Mouse (Mus musculus) midbrain, embryonic 15.5 days (tissue): ENCODE data around the gene Clstn2. TPM values are rescaled to one million over a fixed set of nuclear protein-coding genes. Genes with fewer than 3 reads are reported as not detected.

ENCODE experiments used
- ATAC-seq: fragments of 200-750 bp; cut with Nextera tagmentation; replicated peaks from 2 replicates; pipeline ENCODE4 v1.8.0; 2017; ENCODE audit warnings: moderate TSS enrichment
- H3K27ac ChIP-seq: fragments of 300-500 bp; sonication (generic); 2 replicates; pipeline ENCODE4 v1.5.1; 2015; ENCODE audit warnings: mild to moderate bottlenecking, inconsistent platforms
- H3K27me3 ChIP-seq: fragments of 300-500 bp; sonication (generic); replicated peaks from 2 replicates; pipeline ENCODE4 v1.6.1; 2015; ENCODE audit warnings: inconsistent platforms
- H3K36me3 ChIP-seq: fragments of 300-500 bp; sonication (generic); replicated peaks from 2 replicates; pipeline ENCODE4 v1.6.1; 2015; ENCODE audit warnings: inconsistent platforms
- H3K4me1 ChIP-seq: fragments of 300-500 bp; sonication (generic); 2 replicates; pipeline ENCODE4 v1.6.1; 2015; ENCODE audit warnings: inconsistent platforms
- H3K4me2 ChIP-seq: fragments of 300-500 bp; sonication (generic); 2 replicates; pipeline ENCODE4 v1.6.1; 2015; ENCODE audit warnings: inconsistent platforms, mild to moderate bottlenecking, moderate library complexity
- H3K4me3 ChIP-seq: fragments of 300-500 bp; sonication (generic); 2 replicates; pipeline ENCODE4 v1.5.1; 2015; ENCODE audit warnings: mild to moderate bottlenecking, inconsistent platforms
- H3K9ac ChIP-seq: fragments of 300-500 bp; sonication (generic); 2 replicates; pipeline ENCODE4 v1.6.1; 2015; ENCODE audit warnings: mild to moderate bottlenecking, inconsistent platforms
- H3K9me3 ChIP-seq: fragments of 300-500 bp; sonication (generic); 2 replicates; pipeline ENCODE4 v1.6.1; 2016; ENCODE audit warnings: inconsistent platforms
- WGBS: fragments of 180-500 bp; shearing (Covaris S2); methylation state at CpG from one replicate; pipeline ENCODE4 v1.1.7; 2015; ENCODE audit warnings: mixed read lengths; 5-methylcytosine and 5-hydroxymethylcytosine counted together
- polyA plus RNA-seq: library from polyadenylated mRNA; unstranded; fragments of >200 nt; fragmentation: Nextera tagmentation; extraction: Ambion mirVana; gene quantifications from 2 replicates; pipeline ENCODE4 v1.2.1, GENCODE M21; 2015

Clstn2 gene
- polyA plus RNA-seq, 1 experiment from 2014 or later = 10.9 TPM

DNA sequence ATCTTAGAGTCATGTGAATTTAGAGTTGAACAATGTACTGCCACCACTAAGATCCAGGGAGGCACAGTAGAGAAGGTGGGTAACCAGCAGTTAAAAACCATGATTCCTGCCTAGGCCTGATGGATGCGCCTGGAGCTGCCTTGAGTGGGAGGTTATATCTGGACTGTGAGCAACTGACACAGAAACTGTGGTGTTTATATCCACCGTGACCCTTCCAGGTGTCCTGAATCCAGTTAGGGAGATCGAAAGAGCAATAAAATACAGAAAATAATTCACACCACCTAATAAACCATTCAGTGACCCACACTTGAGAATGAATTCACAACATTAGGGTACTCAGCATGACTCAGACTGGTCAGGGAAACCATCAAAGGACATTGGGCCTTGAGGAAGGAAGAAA lies 141.6 kb downstream of the Clstn2 start:
- H3K27me3 ChIP-seq = no peaks in the 10 kb centered on the region
- H3K27ac ChIP-seq = no peak overlapping the region
- 93% methylated on average over 3 of the region's 3 CpGs for WGBS
- H3K4me2 ChIP-seq = no peak overlapping the region
- no peaks in the 10 kb centered on the region for H3K4me1 ChIP-seq
- no peaks in the 10 kb centered on the region for H3K36me3 ChIP-seq
- ATAC-seq = no peak
- no peak overlapping the region for H3K9ac ChIP-seq
- H3K9me3 ChIP-seq = no peaks in the 10 kb centered on the region
- no peak overlapping the region for H3K4me3 ChIP-seq

- Histone ChIP-seq H3K36me3 (no peaks in the 10 kb centered on the region), H3K27me3 (no peaks in the 10 kb centered on the region), H3K4me2 (no peak overlapping the region), H3K4me3 (no peak overlapping the region), H3K9me3 (no peaks in the 10 kb centered on the region), H3K27ac (no peak overlapping the region), H3K4me1 (no peaks in the 10 kb centered on the region), H3K9ac (no peak overlapping the region)
- ATAC-seq = no peak
- 91% methylated on average over 3 of the region's 3 CpGs for WGBS
These were observed 149.6 kb downstream of the Clstn2 start for GRCm38 (mm10) chr9:97883336-97883735.

DNA sequence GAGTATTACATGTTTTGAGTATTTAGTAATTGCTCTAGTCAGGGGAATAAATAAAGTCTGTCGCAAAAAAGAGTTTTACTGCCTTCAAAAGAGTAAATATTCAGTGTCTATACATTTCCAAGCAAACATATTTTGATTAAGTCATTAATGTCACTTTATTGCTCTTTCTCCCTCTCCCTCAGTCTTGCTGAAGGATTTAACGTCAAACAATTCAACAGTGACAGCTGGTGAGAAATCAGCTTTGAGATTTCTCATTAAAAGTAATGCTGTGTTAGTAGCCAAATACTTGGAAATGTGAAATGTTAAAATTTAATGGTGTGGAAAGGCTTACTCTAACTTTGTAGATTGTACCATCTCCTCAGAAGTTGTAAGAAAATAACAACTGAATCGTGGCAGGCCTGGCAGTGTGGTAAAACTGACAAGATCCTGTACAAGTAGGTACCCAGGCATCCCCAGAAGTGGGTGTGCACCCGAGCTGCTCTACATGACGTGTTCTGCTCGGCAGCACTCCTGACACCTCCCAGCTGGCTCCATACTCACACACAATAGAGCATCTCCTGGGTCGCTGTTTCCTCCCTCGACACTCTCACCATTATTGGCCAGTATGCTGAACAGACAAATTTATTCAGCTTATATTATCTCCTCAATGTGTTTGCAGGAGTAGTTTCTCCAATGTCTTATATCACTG lies 165.8 kb downstream of the Clstn2 start:
- Histone ChIP-seq H3K9me3 (no peaks in the 10 kb centered on the region), H3K9ac (no peak overlapping the region), H3K27ac (no peak overlapping the region), H3K36me3 (no peaks in the 10 kb centered on the region), H3K4me3 (no peak overlapping the region), H3K4me2 (no peak overlapping the region), H3K4me1 (no peaks in the 10 kb centered on the region), H3K27me3 (no peaks in the 10 kb centered on the region)
- WGBS = 47% methylated on average over 8 of the region's 8 CpGs
- no peak for ATAC-seq

DNA sequence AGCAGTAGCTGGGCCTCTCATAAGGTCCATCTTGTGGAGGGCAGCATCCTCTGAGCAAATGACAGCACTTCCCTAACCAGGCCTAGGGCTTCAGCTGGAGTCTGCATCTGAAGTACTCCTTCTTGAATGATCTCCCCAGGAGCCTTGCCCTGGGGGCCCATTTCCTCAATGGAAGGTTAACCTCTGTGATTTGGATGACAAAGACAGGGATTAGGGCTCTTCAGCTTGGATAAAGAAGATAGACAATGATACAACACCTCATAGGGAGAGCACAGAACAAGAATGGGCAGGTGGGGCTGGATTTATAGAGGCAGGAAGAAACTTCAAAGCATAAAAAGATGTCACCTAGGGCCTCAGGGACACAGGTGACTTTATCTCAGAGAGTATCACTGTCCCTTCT lies 180.1 kb downstream of the Clstn2 start:
- no peaks in the 10 kb centered on the region for H3K4me1 ChIP-seq
- H3K27ac ChIP-seq = no peak overlapping the region
- no peak overlapping the region for H3K4me2 ChIP-seq

GRCm38 (mm10) chr9:97847873-97848838 lies 184.8 kb downstream of the Clstn2 start:
- Histone ChIP-seq H3K4me1 (no peaks in the 10 kb centered on the region), H3K9ac (no peak overlapping the region), H3K36me3 (no peaks in the 10 kb centered on the region), H3K27me3 (no peaks in the 10 kb centered on the region), H3K4me2 (no peak overlapping the region), H3K27ac (no peak overlapping the region), H3K9me3 (no peaks in the 10 kb centered on the region), H3K4me3 (no peak overlapping the region)
- WGBS = 74% methylated on average over 12 of the region's 12 CpGs
- ATAC-seq = no peak

More for the DNA sequence above, 180.1 kb downstream of the Clstn2 start:
- no peak overlapping the region for H3K9ac ChIP-seq
- H3K9me3 ChIP-seq = no peaks in the 10 kb centered on the region
- H3K4me3 ChIP-seq = no peak overlapping the region
- no peak for ATAC-seq
- H3K36me3 ChIP-seq = no peaks in the 10 kb centered on the region
- H3K27me3 ChIP-seq = no peaks in the 10 kb centered on the region

DNA sequence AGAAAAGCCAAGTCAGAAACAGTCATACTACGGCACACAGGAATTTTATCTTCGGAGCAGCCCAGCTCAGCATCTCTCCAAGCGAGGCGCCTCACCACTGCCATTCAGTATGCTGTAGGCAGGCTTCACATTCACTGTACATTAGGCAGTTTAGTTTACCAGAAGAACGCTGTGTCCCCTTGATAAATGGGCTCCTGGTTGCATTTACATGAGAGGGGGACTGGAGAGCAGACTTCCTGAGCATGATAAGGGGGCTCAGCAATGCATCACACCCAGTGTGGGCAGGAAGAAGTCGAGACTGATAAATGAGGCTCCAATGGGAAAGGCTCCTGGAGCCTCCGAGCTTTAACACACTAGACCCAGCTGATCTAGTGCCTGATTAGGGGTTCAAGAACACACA lies 190.9 kb downstream of the Clstn2 start:
- no peak overlapping the region for H3K4me3 ChIP-seq
- H3K27me3 ChIP-seq = no peaks in the 10 kb centered on the region
- H3K9ac ChIP-seq = no peak overlapping the region
- H3K4me1 ChIP-seq = no peaks in the 10 kb centered on the region
- no peaks in the 10 kb centered on the region for H3K9me3 ChIP-seq
- H3K4me2 ChIP-seq = no peak overlapping the region
- H3K27ac ChIP-seq = no peak overlapping the region
- H3K36me3 ChIP-seq = no peaks in the 10 kb centered on the region
- no peak for ATAC-seq
- WGBS = 91% methylated on average over 7 of the region's 7 CpGs

DNA sequence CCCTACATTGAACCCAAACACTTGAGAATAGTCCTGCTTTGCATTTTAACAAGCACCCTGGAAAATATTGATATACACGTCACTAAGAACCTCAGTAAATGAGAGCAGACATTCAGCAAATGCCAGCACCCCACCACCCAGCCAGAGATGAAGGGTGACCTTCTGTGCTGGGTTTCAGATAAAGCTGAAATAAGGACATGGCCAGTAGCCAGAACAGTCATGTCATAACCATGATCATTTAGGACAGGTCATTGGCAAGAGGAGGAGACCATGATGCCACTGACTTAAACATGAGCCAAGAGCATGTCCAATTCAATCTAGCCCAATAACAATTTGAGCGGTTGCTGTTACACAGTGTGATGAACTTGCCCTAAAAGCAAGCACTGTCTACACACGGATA lies 201.8 kb downstream of the Clstn2 start:
- no peak overlapping the region for H3K4me2 ChIP-seq
- H3K4me1 ChIP-seq = peaks cover 7% of the 10 kb centered on the region; the same call in 1 of the 2 replicates
- H3K4me3 ChIP-seq = no peak overlapping the region
- H3K27me3 ChIP-seq = no peaks in the 10 kb centered on the region
- H3K36me3 ChIP-seq = no peaks in the 10 kb centered on the region
- no peaks in the 10 kb centered on the region for H3K9me3 ChIP-seq
- no peak for ATAC-seq
- WGBS = 95% methylated on average over 3 of the region's 3 CpGs
- no peak overlapping the region for H3K9ac ChIP-seq
- no peak overlapping the region for H3K27ac ChIP-seq

DNA sequence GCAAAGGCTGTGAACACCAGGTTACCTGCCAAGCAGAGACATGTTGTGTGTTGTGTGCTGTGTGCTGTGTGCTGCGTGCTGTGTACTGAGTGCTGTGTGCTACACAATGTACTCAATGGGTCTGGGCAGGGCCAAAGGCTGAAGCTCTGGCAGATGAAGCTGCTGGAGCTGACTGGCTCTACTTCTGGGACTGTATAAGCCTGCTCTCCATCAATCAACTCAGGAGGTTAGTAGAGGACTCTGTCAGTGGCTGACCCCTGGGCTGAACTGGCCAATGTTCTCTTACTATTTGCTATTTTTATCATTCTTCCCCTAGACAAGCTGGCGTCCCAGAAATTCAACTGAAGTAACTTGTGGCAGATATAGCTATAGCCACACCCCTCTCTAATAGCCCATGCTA lies 203.1 kb downstream of the Clstn2 start:
- H3K36me3 ChIP-seq = no peaks in the 10 kb centered on the region
- H3K4me1 ChIP-seq = peaks cover 7% of the 10 kb centered on the region; the same call in 1 of the 2 replicates
- 84% methylated on average over 2 of the region's 2 CpGs for WGBS
- H3K4me3 ChIP-seq = no peak overlapping the region
- H3K4me2 ChIP-seq = no peak overlapping the region
- no peak overlapping the region for H3K9ac ChIP-seq
- H3K27ac ChIP-seq = no peak overlapping the region
- no peaks in the 10 kb centered on the region for H3K27me3 ChIP-seq
- no peaks in the 10 kb centered on the region for H3K9me3 ChIP-seq
- no peak for ATAC-seq

DNA sequence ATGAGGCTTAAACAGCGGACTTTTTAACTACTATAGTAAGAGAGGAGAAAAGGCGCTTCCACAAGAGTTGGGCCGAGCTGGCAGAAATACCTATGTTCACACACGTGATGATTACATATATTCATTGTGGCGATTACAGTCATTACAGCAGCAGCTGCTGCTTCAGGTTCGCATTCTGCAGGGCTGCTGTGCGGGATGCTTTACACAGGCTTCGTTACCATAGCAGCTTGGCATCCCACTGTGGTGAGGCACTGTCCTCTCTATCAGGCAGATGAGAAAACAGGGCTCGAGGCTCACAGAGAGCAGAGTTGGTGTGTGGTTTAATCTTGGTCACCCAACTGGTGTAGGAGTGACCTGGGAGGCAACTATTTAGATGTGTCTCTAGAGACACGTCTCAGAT lies 205.3 kb downstream of the Clstn2 start:
- Histone ChIP-seq H3K4me3 (no peak overlapping the region), H3K27me3 (no peaks in the 10 kb centered on the region), H3K4me2 (no peak overlapping the region), H3K9ac (no peak overlapping the region), H3K27ac (no peak overlapping the region), H3K4me1 (peaks cover 7% of the 10 kb centered on the region; the same call in 1 of the 2 replicates), H3K36me3 (no peaks in the 10 kb centered on the region), H3K9me3 (no peaks in the 10 kb centered on the region)
- ATAC-seq = peak; percentile 63; the same call in 1 of the 2 replicates
- 46% methylated on average over 10 of the region's 10 CpGs for WGBS

DNA sequence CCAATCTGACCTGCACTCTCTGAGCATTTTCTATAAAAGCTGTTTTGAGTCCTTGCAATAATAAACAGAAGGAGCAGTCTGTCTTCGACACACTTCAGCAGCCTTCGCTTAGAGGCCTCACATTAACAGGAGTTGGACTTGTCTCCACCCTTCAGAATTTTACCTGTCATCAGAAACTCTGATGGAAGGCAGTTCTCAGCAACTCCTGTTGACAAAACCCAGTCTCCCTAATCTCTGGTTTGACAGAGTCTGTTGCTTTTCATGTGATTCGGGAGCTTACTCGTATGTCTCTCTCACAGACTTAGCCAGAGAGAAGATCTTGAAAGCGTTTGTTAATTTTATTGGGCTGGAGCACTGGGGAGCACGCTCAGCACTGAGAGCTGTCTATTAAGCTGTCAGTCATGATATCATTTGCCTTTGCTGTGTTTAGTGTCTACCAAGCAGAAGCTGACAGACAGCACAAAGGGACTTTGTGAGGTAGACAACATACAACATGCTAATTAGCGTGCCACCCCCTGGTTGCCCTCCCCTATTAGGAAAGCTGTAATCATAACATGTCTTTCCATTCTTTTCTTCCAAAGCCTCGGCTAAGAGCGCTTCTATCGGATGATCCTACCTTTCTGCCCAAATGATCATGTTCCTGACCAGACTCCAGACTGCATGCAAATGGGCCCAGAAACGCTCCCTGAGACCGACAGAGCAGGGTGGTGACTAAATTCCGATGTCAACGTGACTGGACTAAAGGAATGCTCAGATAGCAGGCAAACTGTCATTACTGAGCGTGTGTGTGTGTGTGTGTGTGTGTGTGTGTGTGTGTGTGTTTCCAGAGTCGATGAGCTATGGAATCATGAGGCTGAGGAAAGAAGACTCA lies 206.7 kb downstream of the Clstn2 start:
- peaks cover 7% of the 10 kb centered on the region; the same call in 1 of the 2 replicates for H3K4me1 ChIP-seq
- H3K27ac ChIP-seq = no peak overlapping the region
- no peak; the same call in 1 of the 2 replicates for ATAC-seq
- 46% methylated on average over 16 of the region's 16 CpGs for WGBS
- H3K9ac ChIP-seq = no peak overlapping the region
- no peaks in the 10 kb centered on the region for H3K36me3 ChIP-seq
- no peak overlapping the region for H3K4me2 ChIP-seq
- H3K9me3 ChIP-seq = no peaks in the 10 kb centered on the region
- no peak overlapping the region for H3K4me3 ChIP-seq
- no peaks in the 10 kb centered on the region for H3K27me3 ChIP-seq

DNA sequence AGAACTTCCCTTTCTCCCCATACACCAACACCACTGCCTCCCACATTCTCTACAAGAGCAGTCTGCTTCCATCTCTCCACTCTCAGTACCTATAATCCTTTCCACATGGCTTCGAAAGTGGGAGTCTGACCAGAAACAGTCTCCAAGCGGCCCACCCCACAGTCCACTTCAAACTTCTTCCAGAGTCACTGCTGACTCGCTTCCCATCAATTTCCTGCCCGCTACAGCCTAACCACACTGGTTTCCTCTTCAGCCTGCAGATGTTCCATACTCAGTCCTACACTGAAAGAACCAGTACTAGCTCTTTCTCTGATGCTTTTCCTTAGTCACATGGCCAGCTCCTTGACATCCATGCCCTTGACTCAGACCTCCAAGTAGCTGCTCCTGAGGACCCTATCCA lies 215.9 kb downstream of the Clstn2 start:
- no peak for ATAC-seq
- Histone ChIP-seq H3K27me3 (no peaks in the 10 kb centered on the region), H3K27ac (no peak overlapping the region), H3K36me3 (no peaks in the 10 kb centered on the region), H3K9ac (no peak overlapping the region), H3K9me3 (no peaks in the 10 kb centered on the region), H3K4me1 (no peaks in the 10 kb centered on the region), H3K4me3 (no peak overlapping the region), H3K4me2 (no peak overlapping the region)
- WGBS = 89% methylated on average over 4 of the region's 4 CpGs
